Mouse (Mus musculus): ENCODE data around the gene Gm2696.

DNA sequence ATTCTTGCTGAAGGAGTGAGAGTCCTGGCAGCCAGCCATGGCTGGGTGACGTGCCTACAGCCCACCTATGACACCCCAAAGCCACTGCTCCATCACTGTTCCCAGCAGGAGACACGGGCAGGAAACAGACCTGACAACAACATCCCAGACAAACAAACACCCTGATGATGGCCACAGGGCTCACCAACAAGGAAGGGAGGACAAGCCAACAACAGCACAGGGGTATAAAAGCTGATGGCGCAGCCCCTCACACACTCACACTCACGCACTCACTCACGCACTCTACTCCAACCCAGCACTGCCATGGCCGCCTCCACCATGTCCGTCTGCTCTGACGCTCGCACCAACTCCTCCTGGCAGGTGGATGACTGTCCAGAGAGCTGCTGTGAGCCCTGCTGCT is 38.1 kb downstream of the Gm2696 start, which contains the start of gene Gm10318:
- no peak for TF ChIP-seq CTCF (IDR thresholded peaks at IDR 0.05; ENCODE audit: extremely low read depth, insufficient read depth, low read length)
- TF ChIP-seq POLR2A (IDR thresholded peaks at IDR 0.05; ENCODE audit: extremely low read depth, insufficient read depth, low read length): no peak
